Mouse (Mus musculus) cerebellum, adult 2 months (tissue): Measurements from ENCODE around the gene Platr17.
A peak's percentile ranks its signal among the peaks of the same experiment; 100 is the strongest.

Experiments
- CTCF ChIP-seq: fragments of 200-500 bp; IDR thresholded peaks from 2 replicates; pipeline ENCODE4 v1.5.1; 2011; ENCODE audit warnings: low read depth, mild to moderate bottlenecking, control low read depth, low read length, moderate library complexity, borderline replicate concordance; ENCODE audit not compliant: insufficient read depth
- POLR2A ChIP-seq: fragments of 200-500 bp; IDR thresholded peaks from 2 replicates; pipeline ENCODE4 v1.6.1; 2011; ENCODE audit warnings: low read length, control low read depth, borderline replicate concordance; ENCODE audit not compliant: insufficient read depth

DNA sequence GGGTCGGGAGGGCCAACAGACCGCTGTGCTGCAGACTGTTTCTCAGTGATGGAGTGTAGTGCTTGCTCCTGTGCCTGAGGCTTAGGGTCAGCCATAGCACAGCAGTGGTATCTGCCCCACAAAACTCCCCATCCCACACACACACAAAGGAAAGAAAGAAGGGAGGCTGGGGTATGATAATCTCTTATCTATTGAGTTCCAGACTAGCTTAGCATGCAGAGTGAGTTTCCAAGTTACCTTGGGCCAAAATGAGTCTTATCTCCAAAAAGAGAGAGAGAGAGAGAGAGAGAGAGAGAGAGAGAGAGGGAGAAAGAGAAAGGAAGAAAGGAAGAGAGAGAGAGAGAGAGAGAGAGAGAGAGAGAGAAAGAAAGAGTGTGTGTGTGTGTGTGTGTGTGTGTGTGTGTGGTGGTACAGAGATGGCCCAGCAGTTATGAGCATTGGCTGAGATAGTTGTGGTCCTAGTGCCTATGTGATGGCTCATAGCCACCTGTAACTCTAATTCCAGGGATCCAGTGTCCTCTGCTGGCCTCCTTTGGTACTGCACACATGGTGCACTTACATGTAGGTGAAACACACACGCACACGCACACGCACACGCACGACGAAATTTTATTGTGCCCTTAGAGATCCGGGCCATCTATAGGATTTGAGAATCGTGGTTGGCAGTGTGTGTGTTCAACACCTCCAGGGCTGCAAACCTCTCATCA, 19.8 kb downstream of the Platr17 start:
- TF ChIP-seq POLR2A (no peak), CTCF (peak; percentile 41; the same call in 1 of the 2 replicates)
